Mouse (Mus musculus) intestine, embryonic 16.5 days (tissue): ENCODE results near the gene Grid1. TPM values are rescaled to one million over a fixed set of nuclear protein-coding genes. Genes with fewer than 3 reads are reported as not detected.

Experiments
- ATAC-seq: fragments of 200-750 bp; cut with Nextera tagmentation; 2 replicates; pipeline ENCODE4 v1.8.0; 2017; ENCODE audit warnings: moderate TSS enrichment, moderate library complexity
- H3K27ac ChIP-seq: fragments of 300-500 bp; sonication (generic); 2 replicates; pipeline ENCODE4 v1.5.1; 2014; ENCODE audit warnings: mild to moderate bottlenecking, low read length
- H3K27me3 ChIP-seq: fragments of 300-500 bp; sonication (generic); replicated peaks from 2 replicates; pipeline ENCODE4 v1.6.1; 2014; ENCODE audit warnings: low read length, control low read depth, mixed read lengths; ENCODE audit not compliant: control insufficient read depth, insufficient read depth
- H3K36me3 ChIP-seq: fragments of 300-500 bp; sonication (generic); 2 replicates; pipeline ENCODE4 v1.6.1; 2014; ENCODE audit warnings: low read length, control low read depth; ENCODE audit not compliant: control insufficient read depth, insufficient read depth
- H3K4me1 ChIP-seq: fragments of 300-500 bp; sonication (generic); 2 replicates; pipeline ENCODE4 v1.6.1; 2014; ENCODE audit warnings: low read length, control low read depth, mixed read lengths; ENCODE audit not compliant: control insufficient read depth, insufficient read depth
- H3K4me2 ChIP-seq: fragments of 300-500 bp; sonication (generic); 2 replicates; pipeline ENCODE4 v1.6.1; 2014; ENCODE audit warnings: low read depth, low read length, control low read depth
- H3K4me3 ChIP-seq: fragments of 300-500 bp; sonication (generic); 2 replicates; pipeline ENCODE4 v1.5.1; 2014; ENCODE audit warnings: mild to moderate bottlenecking, low read length
- H3K9ac ChIP-seq: fragments of 300-500 bp; sonication (generic); 2 replicates; pipeline ENCODE4 v1.6.1; 2014; ENCODE audit warnings: low read depth, low read length
- H3K9me3 ChIP-seq: fragments of 300-500 bp; sonication (generic); 2 replicates; pipeline ENCODE4 v1.6.1; 2016; ENCODE audit warnings: low read length, control low read depth; ENCODE audit not compliant: control insufficient read depth
- WGBS: fragments of 180-500 bp; shearing (Covaris S2); extraction: QIAGEN DNeasy Blood & Tissue Kit; methylation state at CpG from one replicate; pipeline ENCODE4 v1.1.7; 2014; 5-methylcytosine and 5-hydroxymethylcytosine counted together
- polyA plus RNA-seq: library from polyadenylated mRNA; unstranded; fragments of >200 nt; fragmentation: Nextera tagmentation; extraction: Ambion mirVana; gene quantifications from 2 replicates; pipeline ENCODE4 v1.2.1, GENCODE M21; 2015

Gene Grid1
- polyA plus RNA-seq, 1 experiment from 2014 or later, result 0.15 TPM

- H3K9me3 ChIP-seq, result no peaks in the 10 kb centered on the region
- no peak overlapping the region for H3K4me3 ChIP-seq
- WGBS, result 47% methylated on average over 1 of the region's 1 CpGs
- no peak overlapping the region for H3K27ac ChIP-seq
- no peaks in the 10 kb centered on the region for H3K36me3 ChIP-seq
- no peaks in the 10 kb centered on the region for H3K4me1 ChIP-seq
- no peak for ATAC-seq
- H3K9ac ChIP-seq, result no peak overlapping the region
- H3K4me2 ChIP-seq, result no peak overlapping the region
- no peaks in the 10 kb centered on the region for H3K27me3 ChIP-seq
Observed at GRCm38 (mm10) chr14:34793406-34794037, 26.4 kb upstream of the Grid1 start.

- Histone ChIP-seq H3K9ac (no peak overlapping the region), H3K4me3 (no peak overlapping the region), H3K4me2 (no peak overlapping the region), H3K27ac (no peak overlapping the region), H3K4me1 (no peaks in the 10 kb centered on the region), H3K9me3 (no peaks in the 10 kb centered on the region), H3K36me3 (no peaks in the 10 kb centered on the region), H3K27me3 (peaks cover 6% of the 10 kb centered on the region; the same call in 1 of the 2 replicates)
- 17% methylated on average over 16 of the region's 16 CpGs for WGBS
- peak; percentile 31; the same call in 1 of the 2 replicates for ATAC-seq
Observed at GRCm38 (mm10) chr14:34810763-34811489, 9.0 kb upstream of the Grid1 start.

- WGBS, result 73% methylated on average over 10 of the region's 10 CpGs
- H3K4me3 ChIP-seq, result no peak overlapping the region
Observed at GRCm38 (mm10) chr14:34811490-34811808, 8.5 kb upstream of the Grid1 start.

GRCm38 (mm10) chr14:34816301-34816700, 3.6 kb upstream of the Grid1 start:
- Histone ChIP-seq H3K9ac (no peak overlapping the region), H3K27me3 (peaks cover 53% of the 10 kb centered on the region), H3K4me1 (peaks cover 11% of the 10 kb centered on the region), H3K36me3 (no peaks in the 10 kb centered on the region), H3K4me3 (no peak overlapping the region), H3K4me2 (no peak overlapping the region), H3K27ac (no peak overlapping the region), H3K9me3 (no peaks in the 10 kb centered on the region)
- ATAC-seq, result no peak
- 29% methylated on average over 3 of the region's 3 CpGs for WGBS

More at GRCm38 (mm10) chr14:34811490-34811808, 8.5 kb upstream of the Grid1 start:
- Histone ChIP-seq H3K4me1 (no peaks in the 10 kb centered on the region), H3K9me3 (no peaks in the 10 kb centered on the region), H3K27me3 (peaks cover 11% of the 10 kb centered on the region), H3K9ac (no peak overlapping the region), H3K36me3 (no peaks in the 10 kb centered on the region), H3K4me2 (no peak overlapping the region), H3K27ac (no peak overlapping the region)
- ATAC-seq, result no peak

GRCm38 (mm10) chr14:34818387-34818980, 1.4 kb upstream of the Grid1 start:
- Histone ChIP-seq H3K9me3 (no peaks in the 10 kb centered on the region), H3K4me2 (0 out of 2 replicates have a peak overlapping the region, but pooled peaks have one; percentile 86), H3K9ac (no peak overlapping the region), H3K4me3 (no peak overlapping the region), H3K27me3 (peaks cover 74% of the 10 kb centered on the region), H3K27ac (no peak overlapping the region), H3K4me1 (peaks cover 15% of the 10 kb centered on the region), H3K36me3 (no peaks in the 10 kb centered on the region)
- no peak for ATAC-seq
- 5% methylated on average over 9 of the region's 9 CpGs for WGBS

GRCm38 (mm10) chr14:34819121-34819918, 588 bp upstream of the Grid1 start:
- Histone ChIP-seq H3K36me3 (no peaks in the 10 kb centered on the region), H3K27ac (no peak overlapping the region), H3K4me1 (peaks cover 15% of the 10 kb centered on the region), H3K9ac (peak overlapping the region; percentile 43), H3K27me3 (peaks cover 80% of the 10 kb centered on the region), H3K4me3 (peak overlapping the region; percentile 55), H3K4me2 (peak overlapping the region; percentile 86), H3K9me3 (no peaks in the 10 kb centered on the region)
- ATAC-seq, result peak; percentile 64
- under 1% methylated on average over 69 of the region's 85 CpGs for WGBS

- WGBS, result 1% methylated on average over 12 of the region's 12 CpGs
Observed at GRCm38 (mm10) chr14:34820653-34821005, 721 bp downstream of the Grid1 start.

GRCm38 (mm10) chr14:34821131-34821790, 1.4 kb downstream of the Grid1 start:
- Histone ChIP-seq H3K9ac (no peak overlapping the region), H3K4me1 (peaks cover 15% of the 10 kb centered on the region), H3K27me3 (peaks cover 77% of the 10 kb centered on the region), H3K27ac (no peak overlapping the region), H3K4me2 (0 out of 2 replicates have a peak overlapping the region, but pooled peaks have one; percentile 4), H3K4me3 (peak overlapping the region; percentile 55), H3K9me3 (no peaks in the 10 kb centered on the region), H3K36me3 (no peaks in the 10 kb centered on the region)
- WGBS, result 2% methylated on average over 26 of the region's 26 CpGs
- no peak for ATAC-seq

More at GRCm38 (mm10) chr14:34820653-34821005, 721 bp downstream of the Grid1 start:
- Histone ChIP-seq H3K27me3 (peaks cover 81% of the 10 kb centered on the region), H3K4me3 (peak overlapping the region; percentile 55), H3K9ac (no peak overlapping the region), H3K36me3 (no peaks in the 10 kb centered on the region), H3K4me1 (peaks cover 15% of the 10 kb centered on the region), H3K4me2 (peak overlapping the region; percentile 86), H3K27ac (no peak overlapping the region), H3K9me3 (no peaks in the 10 kb centered on the region)
- ATAC-seq, result 0 out of 2 replicates have a peak, but pooled peaks have one; percentile 10
